Mouse (Mus musculus) liver, embryonic 13.5 days (tissue): ENCODE results near the gene Gm49510. TPM values are rescaled to one million over a fixed set of nuclear protein-coding genes. Genes with fewer than 3 reads are reported as not detected.

Source experiments
- ATAC-seq: fragments of 200-750 bp; cut with Nextera tagmentation; 2 replicates; pipeline ENCODE4 v1.8.0; 2017; ENCODE audit warnings: low read depth, mild to moderate bottlenecking, moderate number of reproducible peaks, moderate library complexity
- DNase-seq: peaks from one replicate; pipeline ENCODE4 v3.0.0; 2022
- H3K27ac ChIP-seq: fragments of 300-500 bp; sonication (generic); 2 replicates; pipeline ENCODE4 v1.5.1; 2015; ENCODE audit warnings: moderate library complexity, mild to moderate bottlenecking, inconsistent platforms
- H3K27me3 ChIP-seq: fragments of 300-500 bp; sonication (generic); 2 replicates; pipeline ENCODE4 v1.6.1; 2015; ENCODE audit warnings: mild to moderate bottlenecking, inconsistent platforms
- H3K36me3 ChIP-seq: fragments of 300-500 bp; sonication (generic); 2 replicates; pipeline ENCODE4 v1.6.1; 2015; ENCODE audit warnings: mild to moderate bottlenecking, inconsistent platforms
- H3K4me1 ChIP-seq: fragments of 300-500 bp; sonication (generic); replicated peaks from 2 replicates; pipeline ENCODE4 v1.6.1; 2015; ENCODE audit warnings: inconsistent platforms
- H3K4me2 ChIP-seq: fragments of 300-500 bp; sonication (generic); 2 replicates; pipeline ENCODE4 v1.6.1; 2015; ENCODE audit warnings: inconsistent platforms, mild to moderate bottlenecking, moderate library complexity
- H3K4me3 ChIP-seq: fragments of 300-500 bp; sonication (generic); replicated peaks from 2 replicates; pipeline ENCODE4 v1.5.1; 2015; ENCODE audit warnings: mild to moderate bottlenecking, inconsistent platforms
- H3K9ac ChIP-seq: fragments of 300-500 bp; sonication (generic); 2 replicates; pipeline ENCODE4 v1.6.1; 2015; ENCODE audit warnings: mild to moderate bottlenecking, inconsistent platforms
- H3K9me3 ChIP-seq: fragments of 300-500 bp; sonication (generic); replicated peaks from 2 replicates; pipeline ENCODE4 v1.6.1; 2016; ENCODE audit warnings: inconsistent platforms
- WGBS: fragments of 180-500 bp; shearing (Covaris S2); methylation state at CpG from one replicate; pipeline ENCODE4 v1.1.7; 2015; ENCODE audit not compliant: insufficient replicate concordance; 5-methylcytosine and 5-hydroxymethylcytosine counted together
- polyA plus RNA-seq: library from polyadenylated mRNA; unstranded; fragments of >200 nt; fragmentation: Nextera tagmentation; extraction: Ambion mirVana; gene quantifications from 2 replicates; pipeline ENCODE4 v1.2.1, GENCODE M21; 2015

The Gm49510 gene
- polyA plus RNA-seq, 1 experiment from 2014 or later: 0.16 TPM

GRCm38 (mm10) chr15:78868398-78868797 is 31.1 kb upstream of the Gm49510 start:
- Histone ChIP-seq H3K27ac (peak overlapping the region; percentile 29; the same call in 1 of the 2 replicates), H3K9ac (no peak overlapping the region), H3K4me3 (no peak overlapping the region), H3K9me3 (no peaks in the 10 kb centered on the region), H3K27me3 (0 out of 2 replicates have a peak, but pooled peaks cover 3% of the 10 kb centered on the region), H3K4me1 (0 out of 2 replicates have a peak, but pooled peaks cover 10% of the 10 kb centered on the region), H3K4me2 (no peak overlapping the region), H3K36me3 (no peaks in the 10 kb centered on the region)
- no peak for ATAC-seq
- no peak for DNase-seq
- WGBS: 54% methylated on average over 9 of the region's 9 CpGs

GRCm38 (mm10) chr15:78868826-78869233 is 30.6 kb upstream of the Gm49510 start:
- Histone ChIP-seq H3K4me3 (no peak overlapping the region), H3K4me1 (0 out of 2 replicates have a peak, but pooled peaks cover 10% of the 10 kb centered on the region), H3K36me3 (no peaks in the 10 kb centered on the region), H3K9ac (no peak overlapping the region), H3K9me3 (no peaks in the 10 kb centered on the region), H3K27ac (peak overlapping the region; percentile 29; the same call in 1 of the 2 replicates), H3K27me3 (0 out of 2 replicates have a peak, but pooled peaks cover 1% of the 10 kb centered on the region), H3K4me2 (no peak overlapping the region)
- no peak for DNase-seq
- no peak for ATAC-seq
- WGBS: 82% methylated on average over 7 of the region's 7 CpGs

DNA sequence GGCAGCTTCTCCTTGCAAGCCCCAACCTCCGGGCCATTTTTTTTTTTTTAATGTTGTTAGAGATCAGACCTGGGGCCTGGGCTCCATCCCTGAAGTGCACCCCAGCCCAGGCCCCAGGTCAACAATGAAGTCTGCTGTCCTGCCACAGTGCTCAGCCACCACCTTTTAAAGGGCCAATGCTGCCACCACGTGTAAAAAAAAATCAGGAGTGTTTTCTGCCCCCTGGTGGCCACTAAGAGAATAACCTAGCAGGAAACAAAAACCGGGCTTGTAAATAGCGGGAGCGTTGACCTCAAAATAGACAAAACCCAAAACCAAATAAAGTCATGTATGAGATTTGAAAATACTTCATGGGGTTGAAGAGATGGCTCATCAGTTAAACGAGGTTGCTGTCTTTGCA is 29.7 kb upstream of the Gm49510 start:
- H3K27me3 ChIP-seq: no peaks in the 10 kb centered on the region
- H3K4me1 ChIP-seq: peaks cover 11% of the 10 kb centered on the region; the same call in 1 of the 2 replicates
- no peak overlapping the region for H3K4me2 ChIP-seq
- ATAC-seq (no peak), DNase-seq (no peak)
- 17% methylated on average over 6 of the region's 6 CpGs for WGBS
- H3K9ac ChIP-seq: no peak overlapping the region
- H3K9me3 ChIP-seq: no peaks in the 10 kb centered on the region
- H3K27ac ChIP-seq: no peak overlapping the region
- H3K36me3 ChIP-seq: no peaks in the 10 kb centered on the region
- H3K4me3 ChIP-seq: no peak overlapping the region

DNA sequence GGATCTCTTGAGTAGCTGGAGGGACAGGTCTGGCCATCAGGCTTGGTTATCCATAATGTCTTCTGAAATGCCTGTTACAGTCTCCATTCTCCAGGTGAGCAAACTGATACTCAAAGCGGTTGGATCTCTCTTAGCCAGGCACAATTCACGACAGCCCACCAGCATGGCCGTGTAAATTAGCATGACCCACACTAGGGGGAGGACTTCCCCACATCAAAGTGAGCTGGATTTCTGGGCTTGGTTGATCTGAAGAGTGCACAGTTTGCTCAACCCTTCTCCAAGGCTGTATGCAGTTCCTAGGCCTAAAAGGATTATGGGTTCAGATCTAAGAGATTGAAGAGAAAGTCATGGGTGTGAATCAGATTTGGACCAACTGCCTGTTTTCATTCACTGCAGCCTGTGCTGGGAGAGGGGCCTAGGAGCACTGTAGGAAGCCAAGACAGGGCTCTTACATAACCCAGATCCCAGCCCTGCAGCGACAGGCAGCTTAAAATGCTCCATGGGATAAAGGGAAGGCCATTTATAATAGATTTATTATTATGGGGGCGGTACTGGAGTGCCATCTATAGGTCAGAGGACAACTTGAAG is 27.4 kb upstream of the Gm49510 start:
- H3K36me3 ChIP-seq: no peaks in the 10 kb centered on the region
- ATAC-seq (no peak), DNase-seq (no peak)
- H3K4me2 ChIP-seq: no peak overlapping the region
- H3K9ac ChIP-seq: no peak overlapping the region
- peaks cover 31% of the 10 kb centered on the region for H3K4me1 ChIP-seq
- no peaks in the 10 kb centered on the region for H3K9me3 ChIP-seq
- no peak overlapping the region for H3K4me3 ChIP-seq
- 51% methylated on average over 5 of the region's 5 CpGs for WGBS
- no peak overlapping the region for H3K27ac ChIP-seq
- H3K27me3 ChIP-seq: no peaks in the 10 kb centered on the region

DNA sequence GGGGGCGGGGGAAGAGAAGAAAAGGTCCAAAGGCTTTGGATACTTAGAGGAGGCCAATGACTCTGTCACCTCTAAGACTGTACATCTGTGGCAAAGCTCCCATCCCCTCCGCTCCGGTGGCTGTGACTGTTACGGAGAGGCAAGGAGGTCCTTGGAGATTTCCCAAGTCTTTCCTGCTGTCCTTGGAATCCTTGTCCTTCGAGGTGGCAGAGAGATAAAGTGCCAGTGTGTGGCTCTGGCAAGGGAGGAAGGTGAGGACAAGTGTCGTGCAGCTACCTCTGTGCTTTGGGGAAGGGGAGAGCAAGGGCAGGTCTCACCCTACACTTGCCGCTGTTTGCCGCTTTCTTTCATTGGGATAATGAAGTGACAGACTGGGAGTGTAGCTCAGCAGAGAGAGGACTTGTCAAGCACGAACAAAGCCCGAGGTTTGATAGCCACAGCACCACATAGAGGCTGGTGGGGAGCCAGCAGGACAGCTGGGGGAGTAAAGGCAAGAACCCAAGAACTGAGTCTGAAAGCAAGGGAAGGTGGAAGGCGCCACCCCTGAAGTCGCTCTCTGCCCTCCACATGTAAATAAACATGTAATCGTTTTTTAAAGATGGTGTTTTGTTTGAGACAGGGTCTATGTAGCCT is 25.5 kb upstream of the Gm49510 start:
- Histone ChIP-seq H3K36me3 (no peaks in the 10 kb centered on the region), H3K4me1 (peaks cover 38% of the 10 kb centered on the region), H3K9me3 (no peaks in the 10 kb centered on the region), H3K27me3 (no peaks in the 10 kb centered on the region), H3K27ac (peak overlapping the region; percentile 13; the same call in 1 of the 2 replicates), H3K4me3 (no peak overlapping the region), H3K4me2 (no peak overlapping the region), H3K9ac (peak overlapping the region; percentile 11; the same call in 1 of the 2 replicates)
- DNase-seq (no peak), ATAC-seq (no peak)
- 58% methylated on average over 13 of the region's 13 CpGs for WGBS

- ATAC-seq (no peak), DNase-seq (no peak)
- WGBS: 75% methylated on average over 8 of the region's 8 CpGs
- Histone ChIP-seq H3K4me1 (peaks cover 48% of the 10 kb centered on the region), H3K27ac (0 out of 2 replicates have a peak overlapping the region, but pooled peaks have one; percentile 96), H3K36me3 (0 out of 2 replicates have a peak, but pooled peaks cover 6% of the 10 kb centered on the region), H3K4me3 (no peak overlapping the region), H3K9me3 (no peaks in the 10 kb centered on the region), H3K4me2 (no peak overlapping the region), H3K9ac (no peak overlapping the region), H3K27me3 (no peaks in the 10 kb centered on the region)
Observed at GRCm38 (mm10) chr15:78874989-78875388, 24.5 kb upstream of the Gm49510 start.

GRCm38 (mm10) chr15:78875537-78875936 is 23.9 kb upstream of the Gm49510 start:
- DNase-seq (no peak), ATAC-seq (no peak)
- Histone ChIP-seq H3K9me3 (no peaks in the 10 kb centered on the region), H3K4me3 (no peak overlapping the region), H3K27ac (peak overlapping the region; percentile 96), H3K27me3 (no peaks in the 10 kb centered on the region), H3K36me3 (peaks cover 12% of the 10 kb centered on the region; the same call in 1 of the 2 replicates), H3K9ac (no peak overlapping the region), H3K4me2 (peak overlapping the region; percentile 87; the same call in 1 of the 2 replicates), H3K4me1 (peaks cover 50% of the 10 kb centered on the region)
- 87% methylated on average over 5 of the region's 5 CpGs for WGBS

DNA sequence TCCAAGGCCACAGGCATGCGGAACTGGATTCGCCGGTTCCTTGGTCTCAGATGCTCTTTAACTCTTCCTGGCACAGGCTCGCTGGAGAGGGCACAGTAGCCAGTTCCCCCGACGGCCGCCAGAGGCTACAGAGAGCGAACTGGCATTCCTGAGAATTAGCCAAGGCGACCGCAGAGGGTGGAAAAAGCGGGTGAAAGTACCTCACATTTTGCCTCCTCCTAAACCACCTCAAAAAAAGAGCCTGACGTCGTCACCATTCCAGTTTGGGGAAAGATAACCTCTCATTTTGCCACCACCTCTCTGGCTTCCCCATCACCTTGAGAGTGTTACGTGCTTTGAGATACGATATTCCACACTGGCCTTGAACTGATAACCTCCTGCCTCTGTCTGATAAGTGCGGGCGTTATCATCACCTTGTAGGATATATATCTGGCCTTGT is 23.2 kb upstream of the Gm49510 start:
- peaks cover 19% of the 10 kb centered on the region for H3K36me3 ChIP-seq

GRCm38 (mm10) chr15:78876991-78877809 is 22.3 kb upstream of the Gm49510 start, which contains the start of gene Gga1:
Gene Gga1 (plus strand): TSS chr15:78877190.
- WGBS: 1% methylated on average over 94 of the region's 95 CpGs
- Histone ChIP-seq H3K36me3 (peaks cover 28% of the 10 kb centered on the region), H3K9me3 (no peaks in the 10 kb centered on the region), H3K27ac (peak within 1 kb of the TSS; percentile 96), H3K4me1 (peaks cover 50% of the 10 kb centered on the region), H3K9ac (peak within 1 kb of the TSS; percentile 93), H3K27me3 (no peaks in the 10 kb centered on the region), H3K4me3 (peak within 1 kb of the TSS; percentile 91), H3K4me2 (peak within 1 kb of the TSS; percentile 87)
- peak; percentile 85 for DNase-seq
- ATAC-seq: peak; percentile 86

More for the DNA sequence above, 23.2 kb upstream of the Gm49510 start:
- Histone ChIP-seq H3K27ac (peak overlapping the region; percentile 96), H3K4me2 (peak overlapping the region; percentile 87), H3K4me3 (peak overlapping the region; percentile 91), H3K4me1 (peaks cover 50% of the 10 kb centered on the region), H3K9me3 (no peaks in the 10 kb centered on the region), H3K9ac (peak overlapping the region; percentile 93), H3K27me3 (no peaks in the 10 kb centered on the region)
- ATAC-seq (peak; percentile 42), DNase-seq (peak; percentile 65)
- under 1% methylated on average over 17 of the region's 17 CpGs for WGBS

DNA sequence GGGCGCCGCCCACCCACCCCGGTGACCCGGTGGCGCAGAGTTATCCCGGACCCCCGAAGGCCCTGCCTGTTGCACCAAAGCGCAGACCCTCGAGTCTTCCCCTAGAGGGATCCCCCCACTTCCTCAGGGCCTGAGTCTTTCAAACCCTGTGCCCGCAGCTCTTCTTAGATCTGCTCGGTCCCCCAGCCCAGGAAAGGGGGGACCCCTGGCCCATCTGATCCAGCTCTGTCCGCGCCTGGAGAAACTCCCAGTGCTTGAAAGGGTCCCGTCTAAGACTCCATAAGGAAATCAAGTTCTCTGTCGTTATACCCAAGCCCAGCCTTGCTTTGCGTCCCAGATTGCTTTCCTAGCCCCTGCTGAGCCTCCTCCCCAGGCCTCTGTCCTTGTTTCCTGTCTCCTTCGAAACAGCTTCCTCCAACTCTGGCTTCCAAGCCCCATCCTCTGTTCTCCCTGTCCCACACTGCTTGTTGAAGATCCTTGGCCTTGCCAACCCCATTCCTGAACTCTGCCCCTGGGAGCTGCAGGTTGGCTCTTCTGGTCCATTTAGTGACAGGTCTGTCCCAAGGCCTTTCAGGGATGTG is 21.6 kb upstream of the Gm49510 start:
- Histone ChIP-seq H3K4me1 (peaks cover 53% of the 10 kb centered on the region), H3K9ac (peak overlapping the region; percentile 93), H3K27ac (peak overlapping the region; percentile 96), H3K36me3 (peaks cover 35% of the 10 kb centered on the region), H3K9me3 (no peaks in the 10 kb centered on the region), H3K27me3 (no peaks in the 10 kb centered on the region), H3K4me3 (peak overlapping the region; percentile 91), H3K4me2 (peak overlapping the region; percentile 87)
- no peak for DNase-seq
- WGBS: 1% methylated on average over 17 of the region's 17 CpGs
- no peak; the same call in 1 of the 2 replicates for ATAC-seq
